Mouse (Mus musculus): Measurements from ENCODE around the gene Notch2.
"Not testable (repeated sequence)": the region's sequence is repeated elsewhere in the genome, so short reads cannot be mapped to it uniquely, and the experiment has no call there.

Gene Notch2

GRCm38 (mm10) chr3:98096981-98097380 is 83.7 kb downstream of the Notch2 start:
- no peak for DNase-seq (ENCODE audit: low read depth, low spot score)

GRCm38 (mm10) chr3:98098676-98099075 is 85.3 kb downstream of the Notch2 start:
- DNase-seq (ENCODE audit: low read depth, low spot score), result no peak

GRCm38 (mm10) chr3:98099287-98099686 is 86.0 kb downstream of the Notch2 start:
- peak; percentile 70 for DNase-seq (ENCODE audit: low read depth, low spot score)

- DNase-seq (ENCODE audit: low read depth, low spot score), result no peak
These were observed 88.2 kb downstream of the Notch2 start for GRCm38 (mm10) chr3:98101541-98101940.

- DNase-seq (ENCODE audit: low read depth, low spot score), result no peak
These were observed 91.6 kb downstream of the Notch2 start for GRCm38 (mm10) chr3:98104851-98105471.

DNA sequence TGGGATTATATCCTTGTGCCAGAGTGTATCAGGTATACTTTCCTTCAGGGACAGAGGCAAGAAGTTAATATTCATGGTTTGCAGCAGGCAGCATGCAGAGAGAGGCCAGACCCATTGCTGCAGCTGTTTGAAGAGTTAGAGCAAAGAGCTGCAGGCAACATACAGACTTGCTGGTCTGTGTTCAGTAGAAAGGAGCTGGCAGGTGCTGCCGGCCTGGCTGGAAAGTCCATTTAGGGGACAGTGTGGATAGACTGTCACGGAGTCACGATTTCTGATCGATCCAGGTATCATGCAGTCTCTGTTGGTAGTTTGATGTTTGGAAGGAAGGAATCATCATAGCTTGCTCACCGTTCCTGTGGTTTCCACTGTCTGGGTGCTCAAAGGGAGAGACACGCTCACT is 92.2 kb downstream of the Notch2 start:
- DNase-seq (ENCODE audit: low read depth, low spot score), result no peak

GRCm38 (mm10) chr3:98106115-98106514 is 92.8 kb downstream of the Notch2 start:
- no peak for DNase-seq (ENCODE audit: low read depth, low spot score)

DNA sequence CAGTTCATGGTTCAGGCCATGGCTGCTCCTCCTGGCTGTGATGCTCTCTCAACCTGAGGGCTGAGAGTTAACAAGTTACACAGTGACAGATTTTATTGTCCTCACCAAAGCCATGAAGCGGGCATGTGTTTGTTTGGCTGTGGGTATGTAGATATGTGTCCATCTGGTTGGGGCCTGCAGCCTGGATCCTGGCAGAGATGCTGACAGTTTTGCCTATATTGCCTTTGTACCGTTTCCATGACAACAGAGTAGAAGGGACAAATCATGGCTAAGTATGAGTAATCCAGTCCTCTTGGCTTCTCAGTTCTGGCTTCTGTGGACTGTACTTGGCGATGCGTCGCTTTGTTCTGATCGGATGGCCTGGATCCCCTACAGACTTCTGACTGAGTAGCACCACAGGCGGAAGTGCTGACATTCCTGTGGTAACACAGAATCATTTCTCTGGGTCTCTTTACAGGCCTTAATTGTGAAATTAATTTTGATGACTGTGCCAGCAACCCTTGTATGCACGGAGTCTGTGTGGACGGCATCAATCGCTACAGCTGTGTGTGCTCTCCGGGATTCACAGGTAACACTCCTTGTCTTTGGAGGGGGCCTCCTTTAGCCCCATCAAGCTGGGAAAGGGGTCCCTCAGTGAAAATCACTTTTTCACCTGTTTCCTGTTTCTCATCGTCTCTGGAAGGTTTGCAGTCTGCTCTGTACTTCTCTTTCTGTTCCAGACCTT is 93.4 kb downstream of the Notch2 start:
- DNase-seq (ENCODE audit: low read depth, low spot score), result no peak

- DNase-seq (ENCODE audit: low read depth, low spot score), result no peak
These were observed 95.1 kb downstream of the Notch2 start for GRCm38 (mm10) chr3:98108416-98108815.

GRCm38 (mm10) chr3:98108866-98109265 is 95.5 kb downstream of the Notch2 start:
- no peak for DNase-seq (ENCODE audit: low read depth, low spot score)

GRCm38 (mm10) chr3:98110610-98111009 is 97.3 kb downstream of the Notch2 start:
- no peak for DNase-seq (ENCODE audit: low read depth, low spot score)

- no peak for DNase-seq (ENCODE audit: low read depth, low spot score)
These were observed 104.9 kb downstream of the Notch2 start for GRCm38 (mm10) chr3:98118252-98118651.

- no peak for DNase-seq (ENCODE audit: low read depth, low spot score)
These were observed 106.0 kb downstream of the Notch2 start for GRCm38 (mm10) chr3:98119338-98119737.

- DNase-seq (ENCODE audit: low read depth, low spot score), result no peak
These were observed 107.6 kb downstream of the Notch2 start for GRCm38 (mm10) chr3:98120884-98121283.

DNA sequence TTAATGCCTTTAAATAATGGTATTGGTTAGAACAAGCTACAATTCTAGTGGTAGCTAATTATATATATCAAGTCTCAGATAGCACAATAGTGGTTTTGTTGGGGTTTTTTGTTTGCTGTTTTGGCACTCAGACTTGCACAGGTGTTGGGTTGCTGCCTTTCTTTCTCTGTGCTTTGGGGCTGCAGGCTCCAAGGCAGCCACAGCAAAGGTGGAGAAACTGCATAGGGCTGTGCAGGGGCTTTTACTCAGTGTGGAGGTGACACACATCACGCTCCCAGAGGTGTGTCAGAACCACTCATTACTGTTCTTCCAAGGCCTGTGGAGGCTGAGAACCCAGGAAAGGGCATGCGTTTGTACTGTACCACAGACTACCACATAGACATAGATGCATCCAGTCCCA is 114.4 kb downstream of the Notch2 start:
- no peak for DNase-seq (ENCODE audit: low read depth, low spot score)

DNA sequence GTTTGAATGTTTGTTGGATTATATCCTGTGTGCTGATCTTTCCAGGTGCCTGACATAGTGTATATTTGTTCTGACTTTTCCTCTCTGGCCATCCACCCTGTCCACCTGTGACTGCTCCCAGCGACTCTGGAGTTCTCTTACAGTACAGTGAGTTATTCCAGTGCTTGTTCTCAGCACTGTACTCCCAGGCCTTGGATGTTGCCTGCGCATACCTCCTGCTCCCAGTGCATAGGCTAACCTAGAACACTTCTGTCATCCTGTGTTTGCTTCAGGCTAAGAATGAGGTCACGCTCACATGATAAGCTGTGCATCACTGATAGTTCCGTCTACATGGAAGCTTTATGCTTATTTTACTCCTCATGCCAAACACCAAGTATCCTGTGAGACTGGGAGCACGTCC is 115.4 kb downstream of the Notch2 start:
- DNase-seq (ENCODE audit: low read depth, low spot score), result no peak

DNA sequence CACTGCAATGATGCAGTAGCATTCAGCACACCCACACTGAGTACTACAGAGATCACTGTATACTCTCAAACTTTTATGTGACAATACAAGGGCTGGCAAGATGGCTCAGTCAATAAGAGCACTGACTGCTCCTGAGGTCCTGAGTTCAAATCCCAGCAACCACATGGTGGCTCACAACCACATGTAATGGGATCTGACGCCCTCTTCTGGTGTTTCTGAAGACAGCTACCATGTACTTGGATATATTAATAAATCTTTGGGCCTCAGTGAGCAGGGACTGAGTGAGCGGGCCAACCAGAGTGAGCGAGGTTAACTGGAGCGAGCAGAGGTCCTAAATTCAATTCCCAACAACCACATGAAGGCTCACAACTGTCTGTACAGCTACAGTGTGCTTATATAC is 118.8 kb downstream of the Notch2 start:
- DNase-seq (ENCODE audit: low read depth, low spot score), result not testable (repeated sequence)

GRCm38 (mm10) chr3:98132636-98133035 is 119.3 kb downstream of the Notch2 start:
- DNase-seq (ENCODE audit: low read depth, low spot score), result no peak

GRCm38 (mm10) chr3:98141456-98141855 is 128.1 kb downstream of the Notch2 start:
- no peak for DNase-seq (ENCODE audit: low read depth, low spot score)

DNA sequence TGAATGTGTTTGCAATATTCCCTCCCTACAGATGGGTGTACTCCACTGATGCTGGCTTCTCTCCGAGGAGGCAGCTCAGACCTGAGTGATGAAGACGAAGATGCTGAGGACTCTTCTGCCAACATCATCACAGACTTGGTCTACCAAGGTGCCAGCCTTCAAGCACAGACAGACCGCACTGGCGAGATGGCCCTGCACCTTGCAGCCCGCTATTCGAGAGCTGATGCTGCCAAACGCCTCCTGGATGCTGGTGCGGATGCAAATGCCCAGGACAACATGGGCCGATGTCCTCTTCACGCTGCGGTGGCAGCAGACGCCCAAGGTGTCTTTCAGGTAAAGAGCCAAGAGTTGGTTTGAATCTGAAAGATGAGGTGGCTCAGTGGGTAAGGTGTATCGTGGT is 129.5 kb downstream of the Notch2 start:
- DNase-seq (ENCODE audit: low read depth, low spot score), result no peak

- DNase-seq (ENCODE audit: low read depth, low spot score), result no peak
These were observed 131.9 kb downstream of the Notch2 start for GRCm38 (mm10) chr3:98145204-98145603.

DNA sequence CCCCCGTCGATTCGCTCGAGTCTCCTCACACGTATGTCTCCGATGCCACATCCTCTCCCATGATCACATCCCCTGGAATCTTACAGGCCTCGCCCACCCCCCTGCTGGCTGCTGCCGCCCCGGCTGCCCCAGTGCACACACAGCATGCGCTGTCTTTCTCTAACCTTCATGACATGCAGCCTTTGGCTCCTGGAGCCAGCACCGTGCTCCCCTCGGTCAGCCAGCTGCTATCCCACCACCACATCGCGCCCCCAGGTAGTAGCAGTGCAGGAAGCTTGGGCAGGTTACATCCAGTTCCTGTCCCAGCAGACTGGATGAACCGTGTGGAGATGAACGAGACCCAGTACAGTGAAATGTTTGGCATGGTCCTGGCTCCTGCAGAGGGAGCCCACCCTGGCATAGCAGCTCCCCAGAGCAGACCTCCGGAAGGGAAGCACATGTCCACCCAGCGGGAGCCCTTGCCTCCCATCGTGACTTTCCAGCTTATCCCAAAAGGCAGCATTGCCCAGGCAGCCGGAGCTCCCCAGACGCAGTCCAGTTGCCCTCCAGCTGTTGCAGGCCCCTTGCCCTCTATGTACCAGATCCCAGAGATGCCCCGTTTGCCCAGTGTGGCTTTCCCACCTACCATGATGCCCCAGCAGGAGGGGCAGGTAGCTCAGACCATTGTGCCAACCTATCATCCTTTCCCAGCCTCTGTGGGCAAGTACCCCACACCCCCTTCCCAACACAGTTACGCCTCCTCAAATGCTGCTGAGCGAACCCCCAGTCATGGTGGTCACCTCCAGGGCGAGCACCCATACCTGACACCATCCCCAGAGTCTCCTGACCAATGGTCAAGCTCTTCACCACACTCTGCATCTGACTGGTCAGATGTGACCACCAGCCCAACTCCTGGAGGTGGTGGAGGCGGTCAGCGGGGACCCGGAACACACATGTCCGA is 133.4 kb downstream of the Notch2 start:
- no peak for DNase-seq (ENCODE audit: low read depth, low spot score)
